Mouse (Mus musculus) thymus, postnatal 25 days (tissue): ENCODE measurements at regions not wholly inside any gene's neighbourhood (a gene's known extent, or its start where the extent isn't known, plus 50 kb on each side); places are given as distances from the start of the nearest gene placed in this dataset.

Experiments
- DNase-seq: peaks from one replicate; pipeline ENCODE4 v3.0.0; 2022

DNA sequence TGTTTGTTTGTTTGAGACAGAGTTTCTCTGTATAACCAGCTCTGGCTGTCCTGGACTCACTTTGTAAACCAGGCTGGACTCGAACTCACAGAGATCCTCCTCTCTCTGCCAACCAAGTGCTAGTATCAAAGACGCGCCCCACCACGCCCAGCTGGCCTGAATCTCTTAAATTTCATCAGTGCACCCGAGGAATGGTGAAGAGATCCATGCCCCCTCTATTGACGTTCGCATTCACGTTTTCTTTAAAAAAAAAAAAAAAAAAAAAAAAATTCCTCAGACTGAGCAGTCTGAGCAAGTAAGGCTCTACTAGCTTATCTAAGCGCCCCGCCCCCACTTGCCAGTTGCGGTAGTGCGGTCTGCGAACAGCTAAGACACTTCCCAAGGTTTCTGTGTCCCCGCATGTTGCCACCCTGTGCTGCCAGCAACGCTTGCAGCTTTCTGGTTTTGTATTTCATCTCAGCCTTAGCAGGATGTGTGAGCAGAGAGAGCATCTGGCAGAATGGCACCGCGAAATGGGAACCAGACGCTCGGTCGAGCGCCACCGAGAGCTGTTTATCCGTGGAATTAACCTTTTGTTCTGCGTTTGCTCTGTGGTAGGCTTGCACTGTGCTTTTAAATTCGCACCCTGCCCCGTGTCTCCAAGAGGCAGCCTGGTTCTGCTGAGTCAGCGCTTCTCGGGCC is 225.1 kb upstream of the Hes1 start:
- DNase-seq = peak; percentile 69

GRCm38 (mm10) chr16:29839662-29840001 is 224.6 kb upstream of the Hes1 start:
- DNase-seq = no peak

DNA sequence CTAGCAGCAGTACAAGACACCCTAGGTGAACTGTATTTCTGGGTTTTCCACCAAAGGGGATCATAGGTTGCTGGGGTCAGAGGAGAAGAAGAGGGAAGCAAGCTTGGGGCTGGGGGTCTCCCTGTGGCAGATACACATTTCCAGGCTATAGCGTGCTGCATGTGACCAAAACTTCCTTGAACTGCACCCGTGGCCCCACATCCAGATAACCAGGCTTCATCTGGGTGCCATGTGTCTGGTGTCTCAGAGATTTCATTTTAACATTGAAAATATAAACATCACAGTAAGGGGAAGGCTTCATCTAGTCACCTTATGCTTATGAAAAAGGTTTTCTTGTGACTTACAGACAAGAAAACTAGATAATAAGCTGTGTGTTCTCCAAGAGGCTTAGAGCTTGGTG is 223.8 kb upstream of the Hes1 start:
- no peak for DNase-seq

GRCm38 (mm10) chr16:29841132-29841531 is 223.1 kb upstream of the Hes1 start:
- DNase-seq = no peak

DNA sequence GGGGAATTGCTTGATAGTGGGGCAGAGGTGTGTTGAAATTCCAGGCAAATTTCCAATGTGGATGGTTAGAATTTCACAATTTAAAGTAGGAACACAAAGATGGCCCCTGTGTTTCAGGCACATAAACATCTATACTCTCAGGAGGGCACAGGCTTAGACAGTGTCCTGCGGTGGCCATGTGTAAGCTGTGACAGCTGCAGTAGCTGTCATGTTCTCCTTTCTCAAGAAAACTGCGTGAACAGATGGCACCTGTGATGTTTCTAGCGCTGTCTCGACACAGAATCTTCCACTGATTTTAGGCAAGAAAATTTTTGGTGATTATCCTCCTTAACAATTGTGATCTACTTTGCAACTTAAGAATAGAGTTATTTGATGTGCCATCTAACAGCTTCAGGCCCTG is 222.1 kb upstream of the Hes1 start:
- DNase-seq = no peak

- DNase-seq = no peak
Measured at GRCm38 (mm10) chr16:29843490-29843889, 220.7 kb upstream of the Hes1 start.

DNA sequence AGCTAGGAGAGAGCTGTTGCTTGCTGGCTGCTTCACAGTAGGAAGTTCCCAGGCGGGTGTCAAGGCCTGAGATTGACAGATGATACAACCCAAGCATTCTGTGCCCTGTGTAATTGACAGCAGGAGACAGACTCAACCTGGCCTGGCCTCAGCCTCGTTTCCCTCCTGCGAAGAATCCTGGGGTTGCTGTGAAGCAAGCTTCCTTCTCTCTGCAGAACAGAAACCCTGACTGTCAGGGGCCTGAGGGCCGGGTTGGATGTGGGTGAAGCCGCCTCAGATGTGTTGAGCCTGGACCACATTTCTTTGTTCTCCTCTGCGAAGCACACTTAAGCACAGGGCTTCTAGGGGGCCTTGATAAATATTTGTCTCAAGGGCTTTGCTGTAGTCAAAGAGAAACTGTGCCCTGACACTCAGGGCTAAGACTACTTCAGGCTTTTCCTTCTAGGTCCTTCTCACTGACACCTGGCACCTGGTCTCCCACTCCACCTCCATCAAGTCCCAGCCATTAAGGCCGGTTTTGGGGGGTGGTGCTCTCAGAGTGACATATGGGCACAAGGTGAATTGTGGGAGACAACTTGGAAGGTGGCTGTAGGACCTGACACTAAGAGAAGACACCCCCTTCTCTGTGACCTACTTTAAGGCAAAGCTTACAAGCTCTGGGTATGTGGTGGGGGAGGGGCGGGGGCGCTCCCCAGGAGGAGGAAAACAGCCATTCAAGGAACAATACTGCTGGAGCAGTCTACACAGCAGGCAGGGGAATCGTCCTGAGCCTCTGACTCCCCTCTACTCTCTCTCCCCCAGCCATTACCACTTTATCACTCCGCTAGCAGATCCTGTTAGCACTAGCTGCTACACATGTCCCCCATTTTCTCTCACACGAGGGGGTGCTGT is 219.2 kb upstream of the Hes1 start:
- DNase-seq = peak; percentile 67

- no peak for DNase-seq
Measured at GRCm38 (mm10) chr16:29845597-29845986, 218.6 kb upstream of the Hes1 start.

DNA sequence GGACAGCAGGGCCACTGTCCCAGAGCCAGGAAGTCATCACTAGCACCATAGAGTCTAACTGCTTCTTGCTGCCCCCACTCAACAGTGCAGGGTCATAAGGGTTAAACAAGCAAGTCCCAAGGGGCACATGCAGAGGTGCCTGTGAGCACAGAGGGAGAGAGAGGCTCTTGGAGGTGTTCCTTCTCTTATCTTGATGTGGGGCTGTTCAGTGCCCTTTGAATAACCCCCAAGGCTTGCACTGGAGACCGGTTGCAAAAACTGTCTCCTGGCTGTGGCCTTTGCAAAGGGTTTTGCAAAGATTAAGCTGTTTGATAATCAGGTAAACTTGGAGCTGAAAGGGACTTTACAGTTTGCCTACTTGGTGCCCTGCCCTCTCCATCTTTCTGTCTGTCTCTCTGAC is 217.1 kb upstream of the Hes1 start:
- DNase-seq = no peak

- DNase-seq = no peak
Measured at GRCm38 (mm10) chr16:29847734-29848133, 216.4 kb upstream of the Hes1 start.

DNA sequence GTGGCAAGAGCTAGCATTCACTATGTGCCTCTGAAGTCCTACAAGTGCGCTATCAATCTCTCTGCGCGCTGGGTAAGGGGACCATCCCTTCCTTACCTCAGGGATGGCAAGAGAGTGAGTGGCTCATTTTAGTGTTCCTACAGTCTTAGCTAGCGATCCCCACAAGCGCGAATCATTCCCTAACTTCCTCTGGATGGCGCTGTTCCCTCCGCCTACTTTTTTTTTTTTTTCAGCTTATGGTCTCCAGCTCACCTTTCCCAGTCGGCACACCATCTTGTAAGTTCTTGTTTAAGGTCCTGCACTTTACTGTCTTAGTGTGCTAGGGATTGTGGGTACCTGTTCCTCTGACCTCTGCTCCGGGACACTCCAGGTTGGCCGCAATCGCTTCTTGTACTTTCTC is 215.7 kb upstream of the Hes1 start:
- DNase-seq = no peak

DNA sequence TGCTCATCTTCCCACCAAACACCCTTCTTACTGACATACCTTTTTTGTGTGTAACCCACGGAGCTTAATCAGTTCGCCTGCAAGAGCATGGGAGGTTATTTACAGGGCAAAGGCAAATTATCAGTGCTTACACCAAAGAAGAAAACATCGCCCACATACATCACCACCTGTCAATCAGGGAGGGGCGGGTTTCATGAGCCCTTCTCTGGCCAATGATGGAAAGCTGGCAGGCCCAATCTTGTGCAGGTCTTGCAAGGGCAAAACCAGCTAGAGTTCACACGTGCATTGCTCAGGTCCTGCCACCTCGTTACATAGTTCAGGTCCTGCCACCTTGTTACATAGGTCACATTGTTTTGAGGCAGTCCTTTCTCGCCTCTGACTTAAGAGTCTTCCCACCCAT is 214.7 kb upstream of the Hes1 start:
- no peak for DNase-seq

- no peak for DNase-seq
Measured at GRCm38 (mm10) chr16:29850616-29851015, 213.6 kb upstream of the Hes1 start.

GRCm38 (mm10) chr16:29851827-29852226 is 212.4 kb upstream of the Hes1 start:
- DNase-seq = no peak

GRCm38 (mm10) chr16:29854805-29855565 is 209.2 kb upstream of the Hes1 start:
- no peak for DNase-seq

DNA sequence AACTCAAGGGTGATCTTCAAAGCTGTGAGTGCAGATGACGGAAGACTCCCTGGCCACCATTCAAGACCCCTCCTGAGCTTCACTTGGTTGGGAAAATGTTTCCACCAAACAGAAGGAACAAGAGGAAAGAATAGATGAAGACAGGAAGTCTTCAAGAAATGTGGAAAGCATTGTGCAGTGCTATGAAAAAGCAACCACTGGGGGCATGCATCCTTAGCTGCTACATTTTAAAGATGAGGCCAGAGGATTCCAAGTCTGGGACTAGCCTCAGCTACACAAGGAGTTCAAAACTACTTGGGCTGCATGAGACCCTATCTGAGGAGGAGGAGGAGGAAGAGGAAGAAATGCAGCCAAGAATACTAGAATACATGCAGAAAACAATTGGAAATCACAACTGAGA is 207.6 kb upstream of the Hes1 start:
- DNase-seq = no peak

DNA sequence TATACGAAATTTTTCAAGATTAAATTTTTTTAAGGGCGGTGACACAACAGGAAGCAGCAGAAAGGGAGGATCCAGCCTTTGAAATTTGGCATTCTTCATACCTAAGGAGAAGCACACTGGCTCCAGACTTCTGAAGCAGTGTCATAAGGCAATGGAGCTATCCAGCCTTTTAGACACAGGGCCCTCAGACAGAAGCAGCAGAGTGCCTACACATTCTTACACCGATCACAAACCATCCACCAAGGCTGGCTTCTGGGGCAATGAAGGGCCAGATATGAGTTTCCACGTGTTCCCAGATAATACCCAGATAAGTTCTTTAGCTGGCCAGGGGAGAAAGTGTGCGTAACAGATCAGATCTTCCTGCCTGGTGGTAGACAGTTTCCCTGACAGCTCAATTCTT is 205.5 kb upstream of the Hes1 start:
- DNase-seq = no peak

DNA sequence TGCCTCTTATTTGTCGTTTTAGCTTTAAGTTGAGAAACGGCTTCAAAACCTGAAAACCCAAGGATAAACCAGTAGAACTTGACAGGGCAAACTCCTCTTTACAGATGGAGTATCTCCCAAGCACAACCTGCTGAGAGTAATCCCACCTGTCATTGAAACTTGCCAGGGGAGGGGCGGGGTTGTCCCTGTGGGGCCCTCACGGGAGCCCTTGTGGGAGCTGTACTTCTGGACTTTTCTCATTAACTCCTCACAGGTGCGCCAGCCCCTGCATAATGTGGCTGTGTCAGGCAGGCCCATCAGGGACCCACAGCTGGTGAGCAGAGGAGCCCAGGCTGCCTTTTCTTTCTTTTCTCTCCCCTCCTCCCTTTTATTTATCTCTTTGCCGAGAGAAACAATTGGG is 203.9 kb upstream of the Hes1 start:
- no peak for DNase-seq

DNA sequence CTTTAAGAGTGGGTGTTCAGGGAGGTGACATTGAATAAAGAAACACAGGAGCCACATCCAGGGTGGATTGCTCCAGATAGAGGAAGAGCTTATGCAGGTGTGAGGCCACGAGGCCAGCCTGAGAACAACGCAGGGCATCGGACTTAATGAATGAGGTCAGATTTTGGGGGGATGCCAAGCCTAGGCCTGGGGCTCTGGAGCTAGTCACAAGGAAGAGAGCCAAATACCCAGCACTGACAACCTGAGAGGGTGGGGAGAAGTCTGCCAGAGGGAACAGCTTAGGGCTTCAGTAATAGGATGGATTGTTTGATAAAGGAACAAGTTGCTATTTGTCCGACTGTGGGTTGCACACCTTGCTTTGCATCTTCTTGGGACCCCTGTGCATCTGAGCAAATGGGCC is 203.1 kb upstream of the Hes1 start:
- no peak for DNase-seq

DNA sequence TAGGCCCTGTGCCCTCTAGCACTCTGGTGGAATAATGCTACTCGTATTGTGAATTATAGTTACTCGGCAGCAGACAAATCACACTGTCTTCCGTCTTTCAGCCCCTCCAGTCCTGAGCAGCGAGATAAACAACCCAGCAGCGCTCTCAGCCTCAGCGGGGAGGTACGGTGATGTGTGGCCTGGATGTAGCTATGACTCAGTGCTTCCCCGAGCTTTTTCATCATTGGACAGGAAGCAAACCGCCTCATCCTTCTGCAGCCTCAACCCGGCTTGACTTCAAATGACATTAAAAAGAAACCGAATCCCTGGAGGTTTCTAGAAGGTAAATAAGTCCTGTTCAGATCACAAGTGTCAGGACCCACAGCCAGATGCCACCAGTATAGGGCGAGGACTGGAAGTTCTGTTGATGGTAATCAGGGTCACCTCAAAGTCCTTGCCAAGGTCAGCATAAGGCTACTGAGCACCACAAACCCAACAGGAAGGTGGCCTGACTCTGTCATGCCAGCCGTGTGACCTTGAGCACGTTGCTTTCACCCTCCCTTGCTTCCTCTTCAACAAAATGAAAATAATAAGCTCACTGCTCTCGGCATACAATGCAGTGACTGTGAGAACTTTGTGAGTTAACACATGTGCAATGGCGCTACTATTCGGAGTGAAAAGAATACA is 199.0 kb upstream of the Hes1 start:
- no peak for DNase-seq

DNA sequence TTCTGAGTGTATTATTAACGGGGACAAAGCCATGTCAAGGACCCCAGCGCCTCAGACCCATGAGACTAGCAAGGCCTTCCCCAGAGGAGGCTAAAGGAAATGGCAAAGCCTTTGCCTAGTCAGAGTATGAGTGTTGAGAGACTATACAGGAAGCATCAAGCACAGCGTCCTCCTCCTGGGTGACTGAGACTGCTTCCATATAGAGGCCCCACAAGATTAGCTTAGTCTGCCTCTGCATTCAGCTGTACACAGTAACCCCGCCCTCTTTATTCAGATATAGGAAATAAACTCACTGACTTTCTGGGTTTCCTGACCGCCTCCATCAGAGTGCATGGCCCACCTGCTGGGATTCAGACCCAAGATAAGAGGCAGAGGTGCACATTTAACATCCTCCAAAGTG is 192.8 kb upstream of the Hes1 start:
- no peak for DNase-seq

DNA sequence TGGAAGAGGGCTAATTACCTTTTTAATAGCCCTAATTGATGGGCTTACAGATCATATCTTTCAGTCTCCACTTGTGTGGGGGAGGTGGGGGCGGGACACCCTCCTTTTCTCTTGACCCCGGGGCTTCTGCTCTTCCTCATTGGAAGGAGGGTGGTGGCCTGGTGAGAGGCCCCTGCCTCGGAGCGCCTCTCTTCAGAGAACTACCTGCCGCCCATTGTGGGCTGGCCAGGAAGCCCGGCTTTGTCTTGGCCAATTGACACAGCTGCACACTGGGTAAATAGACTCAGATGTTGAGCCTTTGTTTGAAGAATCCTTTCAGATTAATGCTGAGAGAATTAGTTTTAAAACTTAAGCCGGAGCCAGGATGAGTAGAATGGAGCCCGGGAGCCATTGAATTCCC is 188.0 kb upstream of the Hes1 start:
- DNase-seq = no peak

GRCm38 (mm10) chr16:29877372-29878123 is 186.6 kb upstream of the Hes1 start:
- DNase-seq = no peak
